Mouse (Mus musculus) left cerebral cortex, postnatal 14 days (tissue): ENCODE data around the gene Chrnb1. TPM values are rescaled to one million over a fixed set of nuclear protein-coding genes. Genes with fewer than 3 reads are reported as not detected.

ENCODE experiments used
- DNase-seq, 2 experiments: peaks; one replicate each; pipeline ENCODE4 v3.0.0; 2021 to 2022; ENCODE audit warnings: low spot score in 2 of 2, mixed read lengths in 1 of 2
- intact Hi-C: fragments of 180-260 bp; cut with DNase I; formaldehyde crosslinking; loops from one replicate; pipeline ENCODE4 v1.15.1; 2025
- long read RNA-seq, 2 experiments: library from polyadenylated mRNA; stranded (forward); transcript quantifications; one replicate each; pipeline ENCODE4 v2.0.0; 2021
- total RNA-seq, 2 experiments: library from RNA; stranded (reverse); gene quantifications; 2 replicates each; pipeline ENCODE4 v1.2.3; 2021

The Chrnb1 gene
- under 1 TPM; 0.76 to 0.79 TPM for total RNA-seq
- long read RNA-seq, experiment 1, partial matches to known transcripts, result 0 of 2 reads
- long read RNA-seq, experiment 1, other reads (novel, unspliced or antisense), result 0 of 2 reads
- long read RNA-seq, experiment 2, partial matches to known transcripts, result 0 of 2 reads
- long read RNA-seq, experiment 2, other reads (novel, unspliced or antisense), result 2 of 2 reads

DNA sequence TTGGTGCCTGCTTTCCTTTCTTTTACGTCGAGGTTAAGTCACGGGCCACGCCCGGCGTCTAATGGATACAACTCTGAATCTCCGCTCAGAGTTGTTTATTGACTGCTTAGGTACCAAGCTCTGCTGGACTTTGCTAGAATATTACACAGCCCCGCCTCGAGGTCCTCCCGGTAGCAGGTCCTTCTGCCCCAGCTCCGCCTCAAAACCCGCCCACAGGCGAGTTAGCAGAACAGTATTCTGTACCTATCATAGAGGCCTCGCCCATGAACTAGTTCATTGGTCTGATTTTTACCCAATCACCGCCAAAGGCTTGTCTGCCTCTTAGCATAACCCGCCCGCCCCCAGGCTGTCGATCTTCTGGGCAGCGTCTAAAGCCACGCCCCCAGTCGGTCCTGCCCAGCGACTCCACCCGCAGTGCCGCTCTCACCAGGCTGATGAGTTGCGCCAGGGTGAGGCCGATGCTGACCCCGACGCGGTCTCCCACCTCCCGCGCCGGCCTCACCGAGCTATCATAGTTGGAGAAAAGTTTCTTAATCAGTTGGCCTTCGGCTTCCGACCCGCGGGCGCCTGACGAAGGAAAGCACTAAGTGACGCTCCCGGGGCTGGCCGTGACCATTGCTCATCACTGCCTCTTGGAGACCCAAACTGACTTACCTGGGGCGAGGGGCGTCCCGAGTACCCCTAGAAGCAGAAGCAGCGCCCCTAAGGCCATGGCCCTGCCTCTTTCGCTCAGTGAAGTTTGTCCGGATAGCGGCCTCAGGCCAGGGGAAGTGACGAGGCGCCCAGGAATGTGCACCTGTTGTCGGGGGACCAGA is at the start of gene Chrnb1:
TSS of gene Chrnb1 (minus strand) at position 776 of the 815 bp plus-strand sequence.
- peak; percentile 91 to 96 for DNase-seq
- intact Hi-C loops, result no loop called here

DNA sequence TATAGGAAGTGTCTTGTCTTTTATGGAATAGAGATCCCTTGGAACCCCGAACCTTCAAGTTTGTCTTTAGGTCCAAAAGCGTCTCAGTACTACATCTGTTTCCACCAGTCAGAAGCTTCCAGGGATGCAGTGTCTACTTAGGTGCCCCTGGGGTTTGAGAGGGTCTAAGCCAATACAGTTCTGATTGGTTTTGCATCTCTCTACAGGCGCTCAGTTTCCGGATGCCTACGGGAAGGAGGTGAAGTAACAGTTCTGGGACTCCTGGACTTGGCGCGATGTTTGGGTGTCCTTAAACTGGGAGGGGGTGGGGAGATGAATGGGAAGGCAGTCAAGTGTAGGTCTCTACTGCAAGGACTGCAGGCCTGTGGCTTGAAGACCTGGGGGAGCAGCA is 43.0 kb upstream of the Chrnb1 start:
- DNase-seq, result no peak
- intact Hi-C loops, result loop anchor here (5.0 kb wide), 1 partner anchor 81 kb away; the partner anchor contains the start of gene Polr2a

- intact Hi-C loops, result loop anchor here (2.0 to 5.0 kb wide), 2 partner anchors 35 to 81 kb away; partner anchors contain the start of gene Polr2a
Observed at GRCm38 (mm10) chr11:69837952-69838713, 42.4 kb upstream of the Chrnb1 start, which contains the start of gene Tmem256. Gene Tmem256 (plus strand): TSS chr11:69838514.

GRCm38 (mm10) chr11:69837604-69837951 is 41.8 kb upstream of the Chrnb1 start, which contains the start of gene Nlgn2:
Gene Nlgn2 (minus strand): TSS chr11:69837784.
- intact Hi-C loops, result loop anchor here (2.0 to 5.0 kb wide), 2 partner anchors 35 to 80 kb away; partner anchors contain the start of gene Polr2a
- DNase-seq, result peak in 1 of 2 experiments; percentile 77

More at GRCm38 (mm10) chr11:69837952-69838713, 42.4 kb upstream of the Chrnb1 start, which contains the start of gene Tmem256:
- DNase-seq, result peak; percentile 97 to 99

GRCm38 (mm10) chr11:69836703-69837576 is 41.2 kb upstream of the Chrnb1 start:
- peak; percentile 44 for DNase-seq
- intact Hi-C loops, result loop anchor here (2.0 to 5.0 kb wide), 2 partner anchors 34 to 80 kb away; partner anchors contain the start of gene Polr2a

DNA sequence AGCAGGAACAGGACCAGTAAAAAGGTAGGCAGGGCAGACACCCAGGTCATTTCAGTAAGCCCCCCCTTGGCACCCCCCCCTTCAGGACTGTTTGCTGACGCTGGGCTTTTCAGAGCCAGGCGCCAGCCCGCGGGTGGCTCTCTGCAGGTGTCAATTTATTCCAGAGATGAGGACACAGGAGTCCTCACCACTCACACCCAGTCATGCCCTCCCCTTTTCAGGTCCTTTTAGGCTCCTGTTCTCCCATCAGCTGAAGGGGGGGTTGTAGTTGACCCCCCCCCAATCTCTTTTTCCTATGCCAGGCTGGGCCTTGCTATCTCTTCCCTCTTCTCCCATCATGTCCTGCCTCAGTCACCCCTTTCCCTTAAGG is 40.2 kb upstream of the Chrnb1 start:
- DNase-seq, result no peak
- intact Hi-C loops, result loop anchor here (2.0 to 5.0 kb wide), 2 partner anchors 33 to 79 kb away; partner anchors contain the start of gene Polr2a

GRCm38 (mm10) chr11:69835326-69835965 is 39.7 kb upstream of the Chrnb1 start:
- DNase-seq, result no peak

GRCm38 (mm10) chr11:69834001-69834549 is 38.3 kb upstream of the Chrnb1 start:
- DNase-seq, result no peak
- intact Hi-C loops, result no loop called here

More at GRCm38 (mm10) chr11:69835326-69835965, 39.7 kb upstream of the Chrnb1 start:
- intact Hi-C loops, result loop anchor here (5.0 kb wide), 1 partner anchor 78 kb away; the partner anchor contains the start of gene Polr2a

- intact Hi-C loops, result no loop called here
- DNase-seq, result no peak
Observed at GRCm38 (mm10) chr11:69833554-69833953, 37.8 kb upstream of the Chrnb1 start.

- intact Hi-C loops, result no loop called here
- no peak for DNase-seq
Observed at GRCm38 (mm10) chr11:69828832-69829231, 33.1 kb upstream of the Chrnb1 start.

DNA sequence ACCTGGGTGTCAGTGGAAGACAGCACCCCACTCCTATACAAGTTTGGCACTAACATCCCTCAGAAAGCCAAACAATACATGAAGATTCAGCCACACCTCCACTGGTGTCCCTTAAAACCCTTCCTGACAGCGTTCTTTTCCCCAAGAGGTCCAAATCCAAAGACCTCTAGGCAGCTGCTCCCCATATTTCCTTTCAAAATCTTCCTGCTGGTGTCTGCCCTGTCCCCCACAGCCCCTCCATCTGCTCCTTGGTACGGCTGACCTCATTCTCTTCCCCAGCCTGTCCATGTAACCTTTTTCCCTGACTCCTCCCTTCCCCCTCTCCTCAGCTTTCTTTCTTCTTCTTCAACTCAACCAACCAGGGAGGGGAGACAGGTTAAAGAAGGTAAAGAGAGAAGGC is 27.7 kb upstream of the Chrnb1 start:
- intact Hi-C loops, result no loop called here
- DNase-seq, result no peak

- intact Hi-C loops, result no loop called here
- DNase-seq, result no peak
Observed at GRCm38 (mm10) chr11:69822080-69822479, 26.3 kb upstream of the Chrnb1 start, which contains the start of gene Spem1. Gene Spem1 (minus strand): TSS chr11:69822180.

GRCm38 (mm10) chr11:69818871-69819270 is 23.1 kb upstream of the Chrnb1 start:
- intact Hi-C loops, result no loop called here
- no peak for DNase-seq

DNA sequence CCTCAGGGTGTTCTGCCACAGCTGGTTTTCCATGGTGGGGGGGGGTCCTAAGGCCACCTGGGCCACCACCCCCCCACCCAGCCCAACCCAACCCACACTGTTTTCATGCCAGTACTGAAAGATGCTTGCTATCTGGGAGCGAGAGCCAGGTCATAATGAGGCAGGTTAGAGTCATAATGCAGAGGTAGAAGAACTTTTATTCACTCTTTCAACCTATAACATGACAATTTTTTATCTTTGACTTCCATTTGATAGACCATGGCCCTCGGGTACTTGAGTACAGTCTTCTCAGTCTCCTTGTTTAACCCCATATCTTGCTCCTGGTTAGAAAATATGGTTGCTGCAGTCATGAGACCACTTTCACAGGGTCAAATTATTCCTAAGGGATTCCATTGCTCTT is 22.6 kb upstream of the Chrnb1 start, which contains the start of gene Spem2:
TSS of gene Spem2 (minus strand) at position 101 of the 400 bp plus-strand sequence.
- intact Hi-C loops, result no loop called here
- no peak for DNase-seq

- intact Hi-C loops, result no loop called here
- DNase-seq, result no peak
Observed at GRCm38 (mm10) chr11:69816520-69816919, 20.8 kb upstream of the Chrnb1 start.

GRCm38 (mm10) chr11:69815155-69815554 is 19.4 kb upstream of the Chrnb1 start, which contains the start of gene Gm39566:
Gene Gm39566 (minus strand): TSS chr11:69815298.
- DNase-seq, result no peak
- intact Hi-C loops, result no loop called here

DNA sequence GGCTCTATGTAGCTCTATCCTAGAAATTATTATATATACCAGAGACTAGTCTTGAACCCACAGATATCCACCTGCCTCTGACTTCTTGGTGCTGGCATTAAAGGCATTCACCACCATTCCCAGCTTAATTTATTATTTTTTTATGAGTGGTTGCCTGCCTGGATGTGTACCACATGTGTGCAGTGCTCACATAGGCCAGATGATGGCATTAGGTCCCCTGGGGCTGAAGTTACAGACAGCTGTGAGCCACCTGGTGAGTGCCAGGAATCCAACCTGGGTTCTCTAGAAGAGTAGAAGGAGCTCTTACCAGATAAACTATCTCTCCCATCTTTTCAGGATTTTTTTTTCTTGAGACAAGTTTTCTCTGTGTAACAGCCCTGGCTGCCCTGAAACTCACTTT is 14.5 kb upstream of the Chrnb1 start:
- intact Hi-C loops, result no loop called here
- no peak for DNase-seq

DNA sequence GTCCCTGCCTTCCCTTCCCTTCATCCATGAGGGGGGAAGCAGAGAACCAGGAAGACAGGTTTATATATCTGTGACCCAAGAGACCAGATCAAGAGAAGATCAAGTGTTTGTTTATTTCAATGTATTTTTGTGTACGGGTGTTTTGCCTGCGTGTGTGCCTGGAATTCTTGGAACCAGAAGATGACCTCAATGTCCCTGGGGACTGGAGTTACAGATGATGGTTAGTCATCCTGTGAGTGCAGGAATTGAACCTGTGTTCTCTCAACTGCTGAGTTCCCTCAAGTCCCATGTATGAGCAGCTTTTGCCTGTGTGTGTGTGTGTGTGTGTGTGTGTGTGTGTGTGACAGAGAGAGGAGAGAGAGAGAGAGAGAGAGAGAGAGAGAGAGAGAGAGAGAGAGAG is 11.9 kb upstream of the Chrnb1 start:
- intact Hi-C loops, result no loop called here
- no peak for DNase-seq
